Comparison of ENCODE assay signal across 8 mouse cellular contexts in the genomic region with DNA sequence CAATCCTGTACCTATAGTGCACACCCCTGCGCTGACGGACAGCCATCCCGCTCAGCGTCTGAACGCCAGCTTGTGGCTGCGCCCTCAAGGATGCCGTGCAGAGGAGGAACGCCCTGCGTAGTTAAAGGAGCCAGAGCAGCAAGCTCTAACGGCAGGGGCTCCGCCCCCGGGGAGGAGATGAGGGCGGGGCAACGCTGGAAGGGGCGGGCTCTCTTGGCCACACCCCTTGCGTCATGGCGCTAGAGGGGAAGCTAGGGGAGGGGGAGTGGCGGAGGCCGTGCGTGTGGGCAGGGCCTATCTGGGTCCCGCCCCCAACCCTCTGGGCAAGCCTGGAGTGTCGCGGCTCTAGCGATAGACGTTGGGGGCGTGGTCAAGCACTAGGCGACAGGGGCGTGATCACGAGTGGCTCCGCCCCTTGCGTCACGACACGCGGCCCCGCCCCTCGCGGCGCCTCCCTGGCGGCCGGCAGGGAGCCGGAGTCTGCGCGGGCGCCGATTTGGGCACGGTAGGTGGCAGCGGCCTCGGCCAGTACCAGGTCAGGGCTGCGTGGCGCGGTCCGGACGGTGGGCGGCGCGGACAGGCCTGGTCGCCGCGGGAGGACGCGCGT. TPM values are rescaled to one million over a fixed set of nuclear protein-coding genes. Genes with fewer than 3 reads are reported as not detected.
DNase-seq lines count a peak whose midpoint lies in the region; ATAC-seq and TF ChIP-seq lines count a peak whose summit lies in the region.

A gene (plus strand): TSS at position 425 of the 607 bp plus-strand sequence.

- peak; percentile 98 for DNase-seq in 3T3-L1 (ENCODE audit: low read depth, low spot score)
- peak; percentile 99 for DNase-seq in adrenal gland, postnatal 4 days (ENCODE audit: low spot score in 2 of 2)
- peak; percentile 99 for DNase-seq in embryonic facial prominence, embryonic 14.5 days (ENCODE audit: low spot score)
- DNase-seq in heart, adult 2 months = peak; percentile 100
- peak; percentile 100 for DNase-seq in kidney, adult 8-10 months
- DNase-seq in spleen, postnatal 10 days (ENCODE audit: low spot score in 2 of 2) = peak; percentile 99 to 100

- peaks cover 23% of the 10 kb centered on the region for H3K4me1 ChIP-seq in embryonic facial prominence, embryonic 14.5 days (ENCODE audit: control insufficient read depth, insufficient read depth, low read length)
- peaks cover 24% of the 10 kb centered on the region for H3K4me1 ChIP-seq in heart, adult 2 months (ENCODE audit: control insufficient read depth, insufficient read depth, low read length)
- H3K4me1 ChIP-seq in limb, embryonic 13.5 days = peaks cover 56% of the 10 kb centered on the region
- H3K4me1 ChIP-seq in midbrain, embryonic 16.5 days (ENCODE audit: control insufficient read depth, insufficient read depth, low read length) = peaks cover 17% of the 10 kb centered on the region

- peak; percentile 95 for TF ChIP-seq POLR2A in heart, adult 2 months (IDR thresholded peaks at IDR 0.05; ENCODE audit: insufficient read depth, low read depth, low read length)

- H3K27me3 ChIP-seq in embryonic facial prominence, embryonic 14.5 days (replicated peaks; ENCODE audit: control insufficient read depth, insufficient read depth, low read length) = no peaks in the 10 kb centered on the region
- H3K27me3 ChIP-seq in heart, adult 2 months (ENCODE audit: control insufficient read depth, insufficient read depth, low read length) = no peaks in the 10 kb centered on the region
- H3K27me3 ChIP-seq in limb, embryonic 13.5 days = peaks cover 4% of the 10 kb centered on the region; the same call in 1 of the 2 replicates
- H3K27me3 ChIP-seq in midbrain, embryonic 16.5 days (ENCODE audit: control insufficient read depth, insufficient read depth, low read depth, low read length) = no peaks in the 10 kb centered on the region

- TF ChIP-seq EP300 in heart, adult 2 months (IDR thresholded peaks at IDR 0.05; ENCODE audit: insufficient read depth, low read depth, low read length) = 0 out of 2 replicates have a peak, but pooled peaks have one; percentile 51

- ATAC-seq in embryonic facial prominence, embryonic 14.5 days (ENCODE audit: low read depth) = peak; percentile 94
- peak; percentile 94 for ATAC-seq in limb, embryonic 13.5 days (ENCODE audit: low FRiP score, low read depth)
- peak; percentile 94 for ATAC-seq in midbrain, embryonic 16.5 days

- TF ChIP-seq CTCF in heart, adult 2 months (IDR thresholded peaks at IDR 0.05) = peak; percentile 55

- H3K4me3 ChIP-seq in embryonic facial prominence, embryonic 14.5 days (ENCODE audit: low read depth, low read length) = peak within 1 kb of the TSS; percentile 85
- H3K4me3 ChIP-seq in heart, adult 2 months = peak within 1 kb of the TSS; percentile 62
- H3K4me3 ChIP-seq in limb, embryonic 13.5 days = peak within 1 kb of the TSS; percentile 73
- H3K4me3 ChIP-seq in midbrain, embryonic 16.5 days (ENCODE audit: low read depth, low read length) = peak within 1 kb of the TSS; percentile 63

- H3K27ac ChIP-seq in embryonic facial prominence, embryonic 14.5 days (replicated peaks; ENCODE audit: low read depth, low read length) = peak within 1 kb of the TSS; percentile 71
- peak within 1 kb of the TSS; percentile 98 for H3K27ac ChIP-seq in heart, adult 2 months
- H3K27ac ChIP-seq in limb, embryonic 13.5 days = peak within 1 kb of the TSS; percentile 75
- H3K27ac ChIP-seq in midbrain, embryonic 16.5 days (ENCODE audit: low read length) = peak within 1 kb of the TSS; percentile 82

- H3K9ac ChIP-seq in embryonic facial prominence, embryonic 14.5 days (ENCODE audit: low read depth, low read length) = peak within 1 kb of the TSS; percentile 86
- peak within 1 kb of the TSS; percentile 87 for H3K9ac ChIP-seq in heart, adult 2 months (ENCODE audit: low read depth, low read length)
- H3K9ac ChIP-seq in limb, embryonic 13.5 days = peak within 1 kb of the TSS; percentile 84
- peak within 1 kb of the TSS; percentile 75 for H3K9ac ChIP-seq in midbrain, embryonic 16.5 days (ENCODE audit: low read depth, low read length)

- no peaks in the 10 kb centered on the region for H3K36me3 ChIP-seq in embryonic facial prominence, embryonic 14.5 days (ENCODE audit: control insufficient read depth, insufficient read depth, low read length)
- H3K36me3 ChIP-seq in heart, adult 2 months (ENCODE audit: control insufficient read depth, insufficient read depth, low read length) = no peaks in the 10 kb centered on the region; the same call in 1 of the 2 replicates
- H3K36me3 ChIP-seq in limb, embryonic 13.5 days = no peaks in the 10 kb centered on the region
- no peaks in the 10 kb centered on the region for H3K36me3 ChIP-seq in midbrain, embryonic 16.5 days (ENCODE audit: control insufficient read depth, insufficient read depth, low read length)

- 0% methylated on average over 27 of the region's 62 CpGs for WGBS in embryonic facial prominence, embryonic 14.5 days
- WGBS in heart, adult 2 months = under 1% methylated on average over 62 of the region's 62 CpGs
- under 1% methylated on average over 55 of the region's 62 CpGs for WGBS in limb, embryonic 13.5 days
- under 1% methylated on average over 48 of the region's 62 CpGs for WGBS in midbrain, embryonic 16.5 days

- no peaks in the 10 kb centered on the region; the same call in 1 of the 2 replicates for H3K79me2 ChIP-seq in heart, adult 2 months (replicated peaks; ENCODE audit: control insufficient read depth, insufficient read depth, low read length)

- no peaks in the 10 kb centered on the region for H3K9me3 ChIP-seq in embryonic facial prominence, embryonic 14.5 days (ENCODE audit: control insufficient read depth, low read length)
- H3K9me3 ChIP-seq in limb, embryonic 13.5 days = no peaks in the 10 kb centered on the region
- H3K9me3 ChIP-seq in midbrain, embryonic 16.5 days (replicated peaks; ENCODE audit: control insufficient read depth, low read length, poor library complexity, severe bottlenecking) = no peaks in the 10 kb centered on the region

- H3K4me2 ChIP-seq in embryonic facial prominence, embryonic 14.5 days (ENCODE audit: low read depth, low read length) = peak within 1 kb of the TSS; percentile 88
- H3K4me2 ChIP-seq in limb, embryonic 13.5 days (replicated peaks) = peak within 1 kb of the TSS; percentile 86
- H3K4me2 ChIP-seq in midbrain, embryonic 16.5 days (ENCODE audit: low read length) = peak within 1 kb of the TSS; percentile 95

- intact Hi-C loops in heart, adult 2 months (cut with DNase I) = loop anchor here (1.0 kb wide), 1 partner anchor 14 kb away; no protein-coding TSS in a partner anchor

RNA-seq across cellular contexts. Expression of the gene that starts here (rescaled TPM):
- 100 to 1,000 TPM; 135 to 140 TPM for total RNA-seq in adrenal gland, postnatal 4 days (2021)
- 46.9 and 50.6 TPM in 2 replicates for polyA plus RNA-seq in embryonic facial prominence, embryonic 14.5 days (2014; fragmentation: Nextera tagmentation; extraction: Ambion mirVana)
- total RNA-seq in heart, adult 2 months (2021) = 10 to 100 TPM; 38.3 to 43.6 TPM
- 36.9 and 37.7 TPM in 2 replicates for polyA plus RNA-seq in heart, adult 2 months (2012; rRNA removed)
- polyA plus RNA-seq in limb, embryonic 13.5 days (2015; fragmentation: Nextera tagmentation; extraction: Ambion mirVana) = 42.3 and 42.5 TPM in 2 replicates
- polyA plus RNA-seq in midbrain, embryonic 16.5 days (2015; fragmentation: Nextera tagmentation; extraction: Ambion mirVana) = 26.2 and 34.5 TPM in 2 replicates

Comparison
In these comparisons a context has a peak if more than half of its experiments do, and no peak if none do; other contexts are left out.
1. Peak in every context shown above with its lines: DNase-seq, ATAC-seq, H3K4me3 ChIP-seq and H3K27ac ChIP-seq.